Mouse (Mus musculus) hindbrain, embryonic 12.5 days (tissue): ENCODE data around the gene Wdr5b. TPM values are rescaled to one million over a fixed set of nuclear protein-coding genes. Genes with fewer than 3 reads are reported as not detected.
"Not testable (repeated sequence)": the region's sequence is repeated elsewhere in the genome, so short reads cannot be mapped to it uniquely, and the experiment has no call there.

ENCODE experiments used
- ATAC-seq: fragments of 200-750 bp; cut with Nextera tagmentation; 2 replicates; pipeline ENCODE4 v1.8.0; 2017; ENCODE audit warnings: moderate TSS enrichment; ENCODE audit not compliant: low FRiP score
- H3K27ac ChIP-seq: fragments of 300-500 bp; sonication (generic); 2 replicates; pipeline ENCODE4 v1.5.1; 2016; ENCODE audit warnings: mild to moderate bottlenecking
- H3K27me3 ChIP-seq: fragments of 300-500 bp; sonication (generic); 2 replicates; pipeline ENCODE4 v1.6.1; 2016; ENCODE audit warnings: mild to moderate bottlenecking
- H3K36me3 ChIP-seq: fragments of 300-500 bp; sonication (generic); 2 replicates; pipeline ENCODE4 v1.6.1; 2016; ENCODE audit warnings: mild to moderate bottlenecking
- H3K4me1 ChIP-seq: fragments of 300-500 bp; sonication (generic); 2 replicates; pipeline ENCODE4 v1.6.1; 2016
- H3K4me2 ChIP-seq: fragments of 300-500 bp; sonication (generic); replicated peaks from 2 replicates; pipeline ENCODE4 v1.6.1; 2016; ENCODE audit warnings: mild to moderate bottlenecking
- H3K4me3 ChIP-seq: fragments of 300-500 bp; sonication (generic); 2 replicates; pipeline ENCODE4 v1.5.1; 2016; ENCODE audit warnings: mild to moderate bottlenecking
- H3K9ac ChIP-seq: fragments of 300-500 bp; sonication (generic); 2 replicates; pipeline ENCODE4 v1.6.1; 2016; ENCODE audit warnings: mild to moderate bottlenecking, moderate library complexity
- H3K9me3 ChIP-seq: fragments of 300-500 bp; sonication (generic); replicated peaks from 2 replicates; pipeline ENCODE4 v1.6.1; 2016; ENCODE audit warnings: mild to moderate bottlenecking
- WGBS: fragments of 180-500 bp; shearing (Covaris S2); methylation state at CpG from one replicate; pipeline ENCODE4 v1.1.7; 2016; 5-methylcytosine and 5-hydroxymethylcytosine counted together
- polyA plus RNA-seq: library from polyadenylated mRNA; unstranded; fragments of >200 nt; fragmentation: Nextera tagmentation; extraction: Ambion mirVana; gene quantifications from 2 replicates; pipeline ENCODE4 v1.2.1, GENCODE M21; 2016

The Wdr5b gene
- polyA plus RNA-seq, 1 experiment from 2014 or later = 13.2 TPM

DNA sequence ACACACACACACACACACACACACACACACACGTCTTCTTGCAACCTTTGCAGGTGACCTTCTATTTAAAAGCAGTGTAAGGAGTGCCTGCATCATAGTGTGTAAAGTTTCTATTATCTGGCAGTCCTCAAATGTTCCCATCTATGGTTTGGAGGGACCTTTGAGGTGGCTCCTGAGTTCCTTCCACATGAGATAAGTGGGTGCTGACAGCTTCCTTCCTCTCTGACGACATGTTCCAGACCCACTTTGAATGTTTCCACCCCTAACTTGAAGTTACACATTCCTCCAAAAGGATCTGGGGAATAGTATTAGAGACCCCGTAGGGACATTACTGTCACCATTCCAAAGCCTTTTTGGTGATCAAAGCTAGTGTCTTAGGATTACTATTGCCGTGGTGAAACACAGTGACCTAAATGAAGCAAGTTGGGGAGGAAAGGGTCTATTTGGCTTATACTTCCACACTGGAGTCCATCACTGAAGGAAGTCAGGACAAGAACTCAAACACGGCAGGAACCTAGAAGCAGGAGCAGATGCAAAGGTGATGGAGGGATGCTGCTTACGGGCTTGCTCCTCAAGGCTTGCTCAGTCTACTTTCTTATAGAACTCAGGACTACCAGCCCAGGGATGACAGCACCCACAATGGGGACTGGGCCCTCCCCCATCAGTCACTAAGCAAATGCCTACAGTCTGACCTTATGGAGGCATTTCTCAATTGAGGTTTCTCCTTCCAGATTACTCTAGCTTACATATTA lies 12.7 kb downstream of the Wdr5b start:
- no peaks in the 10 kb centered on the region for H3K27me3 ChIP-seq
- ATAC-seq = no peak

GRCm38 (mm10) chr16:36054920-36055319 lies 13.9 kb downstream of the Wdr5b start:
- no peak for ATAC-seq
- Histone ChIP-seq H3K27me3 (no peaks in the 10 kb centered on the region), H3K27ac (no peak overlapping the region), H3K4me2 (no peak overlapping the region), H3K9me3 (no peaks in the 10 kb centered on the region), H3K4me3 (no peak overlapping the region), H3K4me1 (no peaks in the 10 kb centered on the region), H3K36me3 (peaks cover 22% of the 10 kb centered on the region), H3K9ac (no peak overlapping the region)
- 93% methylated on average over 8 of the region's 8 CpGs for WGBS

More for the DNA sequence above, 12.7 kb downstream of the Wdr5b start:
- peaks cover 34% of the 10 kb centered on the region for H3K36me3 ChIP-seq
- H3K4me1 ChIP-seq = no peaks in the 10 kb centered on the region
- WGBS = 87% methylated on average over 6 of the region's 6 CpGs
- H3K9ac ChIP-seq = no peak overlapping the region
- H3K27ac ChIP-seq = no peak overlapping the region
- H3K4me3 ChIP-seq = no peak overlapping the region
- H3K9me3 ChIP-seq = no peaks in the 10 kb centered on the region
- no peak overlapping the region for H3K4me2 ChIP-seq

GRCm38 (mm10) chr16:36056416-36056815 lies 15.4 kb downstream of the Wdr5b start:
- Histone ChIP-seq H3K4me1 (no peaks in the 10 kb centered on the region), H3K4me3 (no peak overlapping the region), H3K4me2 (no peak overlapping the region), H3K9me3 (no peaks in the 10 kb centered on the region), H3K27ac (no peak overlapping the region), H3K27me3 (no peaks in the 10 kb centered on the region), H3K9ac (no peak overlapping the region), H3K36me3 (peaks cover 9% of the 10 kb centered on the region)
- WGBS = 91% methylated on average over 11 of the region's 11 CpGs
- no peak for ATAC-seq

GRCm38 (mm10) chr16:36057933-36058475 lies 17.0 kb downstream of the Wdr5b start:
- no peaks in the 10 kb centered on the region for H3K9me3 ChIP-seq
- ATAC-seq = no peak
- no peaks in the 10 kb centered on the region for H3K4me1 ChIP-seq
- H3K27me3 ChIP-seq = no peaks in the 10 kb centered on the region
- no peak overlapping the region for H3K4me3 ChIP-seq
- no peak overlapping the region for H3K4me2 ChIP-seq
- H3K9ac ChIP-seq = no peak overlapping the region
- whole genome bisulfite sequencing = 91% methylated on average over 8 of the region's 8 CpGs
- peaks cover 3% of the 10 kb centered on the region; the same call in 1 of the 2 replicates for H3K36me3 ChIP-seq
- no peak overlapping the region for H3K27ac ChIP-seq

DNA sequence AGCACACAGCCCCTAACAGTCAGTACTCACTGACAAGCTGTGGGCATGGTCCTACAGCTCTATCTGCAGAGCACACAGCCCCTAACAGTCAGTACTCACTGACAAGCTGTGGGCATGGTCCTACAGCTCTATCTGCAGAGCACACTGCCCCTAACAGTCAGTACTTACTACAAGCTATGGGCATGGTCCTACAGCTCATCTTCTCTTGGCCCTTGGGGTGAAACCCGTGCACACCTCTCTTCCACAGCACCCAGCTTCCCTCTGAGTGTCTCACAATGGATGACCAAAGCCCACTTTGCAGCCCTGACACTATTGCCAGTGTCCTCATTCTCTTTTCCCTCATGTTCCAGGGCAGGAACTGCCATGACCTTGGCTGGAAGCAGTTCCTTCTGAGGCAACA lies 21.5 kb downstream of the Wdr5b start:
- WGBS = 82% methylated on average over 1 of the region's 1 CpGs
- not testable (repeated sequence) for H3K9me3 ChIP-seq, H3K27ac ChIP-seq

GRCm38 (mm10) chr16:36063315-36063714 lies 22.3 kb downstream of the Wdr5b start:
- Histone ChIP-seq H3K9ac (no peak overlapping the region), H3K27me3 (no peaks in the 10 kb centered on the region)

More for the DNA sequence above, 21.5 kb downstream of the Wdr5b start:
- not testable (repeated sequence) for H3K4me2 ChIP-seq, H3K4me1 ChIP-seq, H3K4me3 ChIP-seq, ATAC-seq, H3K9ac ChIP-seq, H3K36me3 ChIP-seq, H3K27me3 ChIP-seq

DNA sequence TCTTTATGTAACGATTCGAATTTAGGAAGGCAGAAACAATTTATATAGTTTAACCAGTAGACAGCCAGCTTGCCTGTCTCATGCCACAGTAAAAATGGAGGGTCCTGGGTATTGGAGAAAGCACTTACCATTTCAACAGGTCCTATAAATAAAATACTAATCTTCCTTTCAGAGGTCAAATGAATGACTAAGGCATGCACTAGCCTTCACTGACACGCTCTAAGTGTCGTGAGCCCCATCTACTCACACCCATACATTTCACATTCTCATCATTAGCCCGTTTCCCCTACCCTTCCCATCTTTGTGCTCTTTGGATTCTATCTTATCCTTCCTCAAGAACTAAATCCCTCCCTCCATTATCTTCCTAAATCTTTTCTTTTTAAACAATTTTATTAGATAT lies 23.9 kb downstream of the Wdr5b start:
- no peak overlapping the region for H3K4me2 ChIP-seq
- 87% methylated on average over 5 of the region's 5 CpGs for WGBS
- no peak overlapping the region for H3K4me3 ChIP-seq
- no peak overlapping the region for H3K9ac ChIP-seq
- ATAC-seq = no peak
- no peaks in the 10 kb centered on the region for H3K27me3 ChIP-seq
- no peaks in the 10 kb centered on the region for H3K36me3 ChIP-seq
- no peaks in the 10 kb centered on the region for H3K9me3 ChIP-seq
- peaks cover 17% of the 10 kb centered on the region for H3K4me1 ChIP-seq
- no peak overlapping the region for H3K27ac ChIP-seq

More at GRCm38 (mm10) chr16:36063315-36063714, 22.3 kb downstream of the Wdr5b start:
- no peaks in the 10 kb centered on the region for H3K36me3 ChIP-seq
- 89% methylated on average over 2 of the region's 2 CpGs for WGBS
- peaks cover 3% of the 10 kb centered on the region; the same call in 1 of the 2 replicates for H3K4me1 ChIP-seq
- no peak overlapping the region for H3K4me3 ChIP-seq
- H3K9me3 ChIP-seq = no peaks in the 10 kb centered on the region
- no peak for ATAC-seq
- H3K4me2 ChIP-seq = no peak overlapping the region
- no peak overlapping the region for H3K27ac ChIP-seq

- Histone ChIP-seq H3K27me3 (no peaks in the 10 kb centered on the region), H3K4me1 (peaks cover 23% of the 10 kb centered on the region), H3K4me2 (no peak overlapping the region), H3K4me3 (no peak overlapping the region), H3K36me3 (no peaks in the 10 kb centered on the region), H3K9me3 (no peaks in the 10 kb centered on the region), H3K27ac (no peak overlapping the region), H3K9ac (no peak overlapping the region)
- 63% methylated on average over 2 of the region's 2 CpGs for WGBS
- ATAC-seq = no peak
Observed at GRCm38 (mm10) chr16:36067694-36068093, 26.7 kb downstream of the Wdr5b start.

DNA sequence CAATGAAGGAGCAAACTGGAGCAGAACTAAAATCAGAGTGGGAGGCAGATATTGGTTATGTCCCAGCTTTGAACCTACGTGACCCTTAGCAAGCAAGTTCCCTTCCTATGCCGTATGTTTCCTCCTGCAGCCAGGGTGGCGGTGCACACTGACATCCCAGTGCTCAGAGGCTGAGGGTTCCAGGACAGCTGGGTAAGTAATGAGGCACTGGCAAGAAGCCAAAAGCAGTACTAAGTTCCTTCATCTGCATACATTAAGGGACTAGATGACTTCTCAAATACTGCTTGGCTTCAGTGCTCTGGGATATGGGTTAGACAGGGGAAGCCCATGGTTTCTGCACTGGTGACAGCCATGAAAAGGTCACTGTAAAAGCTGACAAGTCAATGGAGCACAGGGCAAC lies 27.4 kb downstream of the Wdr5b start:
- H3K9ac ChIP-seq = no peak overlapping the region
- peaks cover 25% of the 10 kb centered on the region for H3K4me1 ChIP-seq
- ATAC-seq = no peak
- 62% methylated on average over 3 of the region's 3 CpGs for WGBS
- H3K27me3 ChIP-seq = no peaks in the 10 kb centered on the region
- no peaks in the 10 kb centered on the region for H3K9me3 ChIP-seq
- no peaks in the 10 kb centered on the region for H3K36me3 ChIP-seq
- H3K4me2 ChIP-seq = no peak overlapping the region
- 0 out of 2 replicates have a peak overlapping the region, but pooled peaks have one; percentile 7 for H3K27ac ChIP-seq
- no peak overlapping the region for H3K4me3 ChIP-seq

GRCm38 (mm10) chr16:36069819-36070575 lies 29.0 kb downstream of the Wdr5b start:
- Histone ChIP-seq H3K27me3 (no peaks in the 10 kb centered on the region), H3K36me3 (no peaks in the 10 kb centered on the region), H3K4me3 (peak overlapping the region; percentile 65), H3K9me3 (no peaks in the 10 kb centered on the region), H3K27ac (no peak overlapping the region), H3K4me1 (peaks cover 25% of the 10 kb centered on the region), H3K9ac (0 out of 2 replicates have a peak overlapping the region, but pooled peaks have one; percentile 88), H3K4me2 (peak overlapping the region; percentile 76)
- 37% methylated on average over 9 of the region's 9 CpGs for WGBS
- no peak for ATAC-seq

GRCm38 (mm10) chr16:36071071-36071449 lies 30.1 kb downstream of the Wdr5b start:
- Histone ChIP-seq H3K9me3 (no peaks in the 10 kb centered on the region), H3K4me1 (peaks cover 25% of the 10 kb centered on the region), H3K36me3 (no peaks in the 10 kb centered on the region), H3K9ac (peak overlapping the region; percentile 88), H3K27me3 (no peaks in the 10 kb centered on the region), H3K4me3 (peak overlapping the region; percentile 65), H3K27ac (peak overlapping the region; percentile 99), H3K4me2 (peak overlapping the region; percentile 76)
- no peak; the same call in none of the 2 replicates for ATAC-seq
- WGBS = 1% methylated on average over 14 of the region's 16 CpGs
